Mouse (Mus musculus) testis, adult 2 months (tissue): ENCODE data around the gene Elobl. TPM values are rescaled to one million over a fixed set of nuclear protein-coding genes. Genes with fewer than 3 reads are reported as not detected.

Source experiments
- H3K27ac ChIP-seq: fragments of 200-500 bp; 2 replicates; pipeline ENCODE4 v1.5.1; 2012; ENCODE audit warnings: low read depth, low read length; ENCODE audit not compliant: control insufficient read depth, insufficient read depth
- H3K27me3 ChIP-seq: fragments of 200-500 bp; 2 replicates; pipeline ENCODE4 v1.6.1; 2012; ENCODE audit warnings: mild to moderate bottlenecking, low read length, moderate library complexity; ENCODE audit not compliant: control insufficient read depth, insufficient read depth
- H3K36me3 ChIP-seq: fragments of 200-500 bp; 2 replicates; pipeline ENCODE4 v1.6.1; 2012; ENCODE audit warnings: mild to moderate bottlenecking, low read length; ENCODE audit not compliant: control insufficient read depth, insufficient read depth
- H3K4me1 ChIP-seq: fragments of 200-500 bp; 2 replicates; pipeline ENCODE4 v1.6.1; 2012; ENCODE audit warnings: low read length; ENCODE audit not compliant: control insufficient read depth, insufficient read depth
- H3K4me3 ChIP-seq: fragments of 200-500 bp; 2 replicates; pipeline ENCODE4 v1.5.1; 2012; ENCODE audit warnings: low read depth, mild to moderate bottlenecking, low read length, moderate library complexity, mixed read lengths; ENCODE audit not compliant: control insufficient read depth
- CTCF ChIP-seq: fragments of 200-500 bp; IDR thresholded peaks from 2 replicates; pipeline ENCODE4 v1.5.1; 2012; ENCODE audit warnings: low read depth, mild to moderate bottlenecking, inconsistent platforms, low read length, moderate library complexity; ENCODE audit not compliant: control insufficient read depth, insufficient read depth, insufficient replicate concordance
- POLR2A ChIP-seq: fragments of 200-500 bp; IDR thresholded peaks from 2 replicates; pipeline ENCODE4 v1.6.1; 2012; ENCODE audit warnings: low read depth, mild to moderate bottlenecking, inconsistent platforms, low read length, moderate library complexity; ENCODE audit not compliant: control insufficient read depth
- polyA plus RNA-seq: library from polyadenylated mRNA; depleted of rRNA; stranded (reverse); fragments of >200 nt; gene quantifications from 2 replicates; pipeline ENCODE4 v1.2.3, GENCODE M21; 2012; rRNA removed

Gene Elobl
- polyA plus RNA-seq = 0.27 and 0.48 TPM in 2 replicates

GRCm38 (mm10) chr11:88966881-88967361 lies at the start of gene Elobl:
Gene Elobl (minus strand): TSS chr11:88966931.
- H3K27ac ChIP-seq = no peak within 1 kb of the TSS
- no peaks in the 10 kb centered on the region for H3K36me3 ChIP-seq
- H3K4me3 ChIP-seq = no peak within 1 kb of the TSS
- no peaks in the 10 kb centered on the region for H3K4me1 ChIP-seq
- no peaks in the 10 kb centered on the region for H3K27me3 ChIP-seq
- TF ChIP-seq CTCF (no peak), POLR2A (no peak)

GRCm38 (mm10) chr11:89012241-89012640 lies 45.5 kb upstream of the Elobl start:
- TF ChIP-seq CTCF (no peak), POLR2A (no peak)
- H3K4me3 ChIP-seq = no peak overlapping the region
- no peaks in the 10 kb centered on the region for H3K4me1 ChIP-seq
- no peaks in the 10 kb centered on the region for H3K27me3 ChIP-seq
- no peaks in the 10 kb centered on the region for H3K36me3 ChIP-seq
- no peak overlapping the region for H3K27ac ChIP-seq

DNA sequence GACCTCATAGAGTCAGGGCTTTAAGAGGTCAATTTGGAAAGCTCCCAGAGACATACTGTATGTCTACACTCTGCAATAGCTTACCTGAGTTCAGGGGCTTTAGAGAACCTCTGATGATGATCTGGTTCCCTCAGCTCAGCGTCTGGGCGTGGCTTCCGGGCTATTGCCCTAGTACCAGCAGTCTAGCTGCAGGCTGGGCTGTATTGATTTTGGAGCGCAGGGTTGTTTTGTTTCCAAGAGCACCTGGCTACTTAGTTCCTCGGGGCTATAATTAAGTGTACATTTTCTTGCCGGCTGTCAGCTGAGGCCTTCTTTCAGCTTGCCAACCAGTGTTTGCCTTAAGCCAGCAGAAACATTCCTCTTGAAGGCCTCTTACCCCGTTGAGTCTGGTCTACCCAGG lies 42.8 kb upstream of the Elobl start:
- Histone ChIP-seq H3K4me3 (no peak overlapping the region), H3K36me3 (no peaks in the 10 kb centered on the region), H3K27me3 (no peaks in the 10 kb centered on the region), H3K4me1 (no peaks in the 10 kb centered on the region), H3K27ac (no peak overlapping the region)
- TF ChIP-seq POLR2A (no peak), CTCF (no peak)

DNA sequence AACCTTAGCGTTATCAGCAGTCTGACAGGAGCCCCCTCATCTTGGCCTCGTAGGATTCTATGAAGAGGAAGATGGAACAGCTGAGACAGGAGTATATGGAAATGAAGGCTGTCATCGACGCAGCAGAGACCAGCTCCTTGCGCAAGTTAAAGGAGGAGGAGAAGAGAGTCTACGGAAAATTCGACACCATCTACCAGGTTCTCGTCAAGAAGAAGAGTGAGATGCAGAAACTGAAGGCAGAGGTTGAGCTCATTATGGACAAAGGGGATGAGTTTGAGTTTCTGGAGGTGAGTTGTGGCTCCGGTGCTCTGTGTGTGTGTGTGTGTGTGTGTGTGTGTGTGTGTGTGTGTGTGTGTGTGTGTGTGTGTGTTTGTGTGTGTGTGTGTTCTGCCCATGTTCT lies 42.3 kb upstream of the Elobl start:
- H3K27ac ChIP-seq = no peak overlapping the region
- H3K4me1 ChIP-seq = no peaks in the 10 kb centered on the region
- H3K36me3 ChIP-seq = no peaks in the 10 kb centered on the region
- no peak overlapping the region for H3K4me3 ChIP-seq
- TF ChIP-seq CTCF (no peak), POLR2A (no peak)
- H3K27me3 ChIP-seq = no peaks in the 10 kb centered on the region

DNA sequence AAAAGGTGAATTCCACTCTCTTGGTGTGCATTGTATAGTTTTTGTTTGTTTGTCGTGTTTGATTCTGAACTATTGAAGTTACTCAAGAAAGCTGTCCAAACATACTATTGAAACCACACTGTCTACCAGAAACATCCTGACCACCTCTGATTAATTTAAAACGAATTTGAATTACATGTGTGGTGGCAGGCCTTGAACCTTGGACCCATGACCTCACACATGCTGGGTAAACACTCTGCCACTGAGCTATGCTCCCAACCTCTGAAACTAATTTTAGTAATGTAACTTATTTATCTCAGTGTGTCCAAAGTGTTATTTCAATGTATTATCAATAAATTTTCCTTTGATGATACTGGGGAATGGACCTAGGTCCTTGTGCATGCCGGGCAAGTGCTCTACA lies 40.9 kb upstream of the Elobl start:
- Histone ChIP-seq H3K4me1 (no peaks in the 10 kb centered on the region), H3K27ac (no peak overlapping the region), H3K27me3 (no peaks in the 10 kb centered on the region), H3K4me3 (no peak overlapping the region), H3K36me3 (no peaks in the 10 kb centered on the region)
- no peak for TF ChIP-seq CTCF
- no peak for TF ChIP-seq POLR2A

GRCm38 (mm10) chr11:89006404-89006803 lies 39.7 kb upstream of the Elobl start:
- H3K4me1 ChIP-seq = no peaks in the 10 kb centered on the region
- no peaks in the 10 kb centered on the region for H3K36me3 ChIP-seq

DNA sequence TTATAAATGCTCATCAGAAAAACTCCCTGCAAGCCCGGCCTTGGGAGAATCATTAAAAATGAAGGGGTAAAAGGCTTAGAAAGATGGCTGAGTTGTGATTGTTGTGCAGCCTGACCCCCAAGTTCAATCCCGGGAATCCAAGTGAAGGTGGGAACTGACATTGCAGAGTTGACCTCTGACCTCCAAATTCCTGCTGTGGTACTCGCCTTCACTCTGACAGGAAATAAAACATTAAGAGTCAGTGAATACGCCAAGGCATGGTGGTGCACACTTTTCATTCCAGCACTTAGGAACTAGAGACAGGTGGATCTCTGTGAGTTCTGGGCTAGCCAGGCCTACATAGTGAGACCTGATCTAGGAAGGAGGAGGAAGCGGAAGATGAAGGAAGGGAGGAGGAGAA lies 38.7 kb upstream of the Elobl start:
- Histone ChIP-seq H3K27ac (no peak overlapping the region), H3K36me3 (no peaks in the 10 kb centered on the region), H3K4me3 (no peak overlapping the region), H3K4me1 (no peaks in the 10 kb centered on the region), H3K27me3 (no peaks in the 10 kb centered on the region)
- TF ChIP-seq CTCF (no peak), POLR2A (no peak)

More at GRCm38 (mm10) chr11:89006404-89006803, 39.7 kb upstream of the Elobl start:
- Histone ChIP-seq H3K4me3 (no peak overlapping the region), H3K27me3 (no peaks in the 10 kb centered on the region), H3K27ac (no peak overlapping the region)
- TF ChIP-seq CTCF = no peak
- no peak for TF ChIP-seq POLR2A

GRCm38 (mm10) chr11:89003726-89004125 lies 37.0 kb upstream of the Elobl start:
- no peak for TF ChIP-seq CTCF
- TF ChIP-seq POLR2A = no peak

More at GRCm38 (mm10) chr11:89003726-89004125, 37.0 kb upstream of the Elobl start:
- Histone ChIP-seq H3K27me3 (no peaks in the 10 kb centered on the region), H3K4me3 (no peak overlapping the region), H3K36me3 (no peaks in the 10 kb centered on the region), H3K27ac (peak overlapping the region; percentile 3; the same call in 1 of the 2 replicates), H3K4me1 (peaks cover 10% of the 10 kb centered on the region)
